Mouse (Mus musculus) natural killer cell, adult 2 months (primary cell): ENCODE data around the gene Uri1.

Source experiments
- DNase-seq, 2 experiments: peaks; one replicate each; pipeline ENCODE4 v3.0.0; 2022; ENCODE audit warnings: low spot score in 2 of 2

Uri1 gene

GRCm38 (mm10) chr7:38023451-38023850, at the start of gene Uri1:
Gene Uri1 (minus strand): TSS chr7:38023551.
- DNase-seq = no peak

GRCm38 (mm10) chr7:38071065-38071464, 47.7 kb upstream of the Uri1 start:
- no peak for DNase-seq

- no peak for DNase-seq
Observed at GRCm38 (mm10) chr7:38070663-38071062, 47.3 kb upstream of the Uri1 start.

- no peak for DNase-seq
Observed at GRCm38 (mm10) chr7:38064431-38064830, 41.1 kb upstream of the Uri1 start.

GRCm38 (mm10) chr7:38061060-38061970, 38.0 kb upstream of the Uri1 start:
- DNase-seq = peak; percentile 65 to 81

- no peak for DNase-seq
Observed at GRCm38 (mm10) chr7:38059636-38060330, 36.4 kb upstream of the Uri1 start.

GRCm38 (mm10) chr7:38059096-38059495, 35.7 kb upstream of the Uri1 start:
- DNase-seq = no peak

- no peak for DNase-seq
Observed at GRCm38 (mm10) chr7:38055996-38056395, 32.6 kb upstream of the Uri1 start.

GRCm38 (mm10) chr7:38054246-38054645, 30.9 kb upstream of the Uri1 start:
- no peak for DNase-seq

GRCm38 (mm10) chr7:38047229-38047628, 23.9 kb upstream of the Uri1 start:
- no peak for DNase-seq

- no peak for DNase-seq
Observed at GRCm38 (mm10) chr7:38041244-38041643, 17.9 kb upstream of the Uri1 start.

GRCm38 (mm10) chr7:38037586-38037985, 14.2 kb upstream of the Uri1 start:
- DNase-seq = no peak

- DNase-seq = no peak
Observed at GRCm38 (mm10) chr7:38031183-38031582, 7.8 kb upstream of the Uri1 start.

GRCm38 (mm10) chr7:38030606-38031005, 7.3 kb upstream of the Uri1 start:
- DNase-seq = no peak

- DNase-seq = no peak
Observed at GRCm38 (mm10) chr7:38029986-38030385, 6.6 kb upstream of the Uri1 start.

GRCm38 (mm10) chr7:38029083-38029482, 5.7 kb upstream of the Uri1 start:
- no peak for DNase-seq

- DNase-seq = no peak
Observed at GRCm38 (mm10) chr7:38027940-38028600, 4.7 kb upstream of the Uri1 start.

GRCm38 (mm10) chr7:38024839-38025238, 1.5 kb upstream of the Uri1 start:
- DNase-seq = no peak

GRCm38 (mm10) chr7:38019770-38020169, 3.6 kb downstream of the Uri1 start:
- DNase-seq = no peak

- peak; percentile 80 to 88 for DNase-seq
Observed at GRCm38 (mm10) chr7:38019369-38019749, 4.0 kb downstream of the Uri1 start.

GRCm38 (mm10) chr7:38018416-38019368, 4.7 kb downstream of the Uri1 start:
- peak; percentile 77 to 79 for DNase-seq
